Mouse (Mus musculus) cerebellum, postnatal 25 days (tissue): ENCODE data around the gene Galnt13.
"Not testable (repeated sequence)": the region's sequence is repeated elsewhere in the genome, so short reads cannot be mapped to it uniquely, and the experiment has no call there.

Experiments
- DNase-seq, 2 experiments: peaks; one replicate each; pipeline ENCODE4 v3.0.0; 2021; ENCODE audit warnings: mixed read lengths in 2 of 2

The Galnt13 gene

GRCm38 (mm10) chr2:54936369-54936768 lies 500.3 kb downstream of the Galnt13 start:
- no peak for DNase-seq

- no peak for DNase-seq
Measured at GRCm38 (mm10) chr2:54937306-54937705, 501.2 kb downstream of the Galnt13 start.

GRCm38 (mm10) chr2:54938075-54938474 lies 502.0 kb downstream of the Galnt13 start:
- DNase-seq, result peak in 1 of 2 experiments; percentile 14

DNA sequence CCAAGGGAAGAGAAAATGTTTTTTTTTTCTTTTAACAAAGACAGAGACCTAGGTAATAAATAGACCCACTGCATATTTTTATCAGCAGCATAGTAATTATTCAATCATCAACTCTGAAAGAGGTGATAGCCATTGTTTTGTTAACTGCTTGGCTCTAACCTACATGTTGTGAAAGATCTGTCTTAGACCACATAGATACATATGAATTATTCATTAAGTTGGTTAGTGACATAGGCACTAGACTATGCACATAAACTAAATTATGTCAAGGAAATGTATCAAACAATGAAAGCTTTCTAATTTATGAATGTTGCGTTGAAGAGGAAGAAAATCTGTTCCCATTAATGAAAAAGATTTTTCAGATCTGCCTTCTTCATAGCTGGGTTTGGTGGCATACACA lies 507.3 kb downstream of the Galnt13 start:
- no peak for DNase-seq

DNA sequence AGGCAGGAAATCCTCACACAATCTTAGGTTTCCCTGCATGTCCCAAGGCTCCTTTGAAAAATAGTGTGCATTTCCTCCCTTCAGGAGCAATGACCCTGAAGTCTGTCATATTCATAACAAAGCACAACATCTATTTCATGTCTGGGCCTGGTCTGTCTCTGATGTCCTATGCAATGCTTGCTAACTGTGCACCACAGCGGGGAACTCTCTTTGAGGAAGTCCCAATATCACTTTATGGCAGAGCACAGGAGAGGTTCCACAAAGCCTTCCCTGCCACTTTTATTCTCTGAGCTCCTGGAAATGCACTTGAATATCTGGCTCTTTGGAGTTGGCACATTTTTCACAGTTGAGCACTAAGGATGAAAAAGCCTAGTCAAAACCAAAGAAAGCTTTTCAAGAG lies 547.7 kb downstream of the Galnt13 start:
- no peak for DNase-seq

DNA sequence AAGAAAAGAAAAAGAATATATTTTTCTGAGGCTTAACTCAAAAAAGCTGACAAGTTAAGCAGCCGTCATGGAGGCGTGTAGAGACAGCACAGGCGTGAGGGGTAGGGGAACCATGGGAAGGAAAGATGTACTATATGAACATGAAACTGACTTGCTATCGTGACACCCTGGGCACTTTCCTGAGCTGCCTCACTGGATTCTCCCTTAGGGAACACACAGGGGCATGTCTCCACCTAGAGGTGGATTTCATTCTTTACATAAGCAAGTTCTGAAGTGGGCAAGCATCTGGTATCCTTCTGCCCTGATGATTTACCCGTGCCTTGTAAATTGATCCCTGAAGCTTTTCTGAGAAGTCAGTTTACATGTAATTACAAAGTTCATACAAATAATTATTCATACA lies 586.4 kb downstream of the Galnt13 start:
- not testable (repeated sequence) for DNase-seq

GRCm38 (mm10) chr2:55034610-55035009 lies 598.5 kb downstream of the Galnt13 start:
- DNase-seq, result no peak

- DNase-seq, result no peak
Measured at GRCm38 (mm10) chr2:55065469-55066315, 629.6 kb downstream of the Galnt13 start.

DNA sequence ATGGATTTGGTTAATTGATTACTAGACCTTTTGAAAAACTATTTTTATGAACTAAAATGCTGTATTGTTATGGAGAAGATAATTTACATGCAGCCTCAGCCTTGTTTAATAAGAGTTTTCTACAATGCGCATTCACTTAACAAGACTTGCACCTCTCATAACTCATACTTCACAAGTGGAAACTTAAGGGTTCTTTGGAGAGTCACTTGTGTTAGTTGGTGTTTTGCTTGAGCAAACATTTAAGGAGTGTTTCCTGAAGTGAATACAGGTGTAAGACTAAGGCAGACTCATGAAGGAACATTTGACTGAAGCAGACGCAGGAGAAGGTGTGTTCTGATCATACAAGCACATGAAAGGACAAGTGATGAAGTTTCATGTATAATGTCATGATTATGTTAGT lies 649.5 kb downstream of the Galnt13 start:
- no peak for DNase-seq

DNA sequence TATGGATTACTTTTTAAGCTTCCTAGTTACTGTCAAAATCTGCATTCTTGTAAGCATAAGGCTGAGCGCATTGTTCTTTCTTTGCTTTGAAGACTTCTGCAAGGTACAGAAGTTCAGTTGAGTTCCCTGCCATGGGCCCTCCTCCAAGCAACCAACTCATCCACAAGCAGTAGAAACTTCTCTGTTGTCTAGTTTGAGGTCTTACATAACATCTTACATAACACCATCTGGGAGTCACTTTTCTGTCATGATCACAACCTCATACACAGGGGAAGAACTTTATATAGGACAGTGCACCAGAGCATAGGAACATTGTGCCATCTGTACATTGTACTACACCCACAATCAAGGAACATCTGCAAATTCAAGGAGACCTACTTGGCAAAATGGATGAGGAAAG lies 651.9 kb downstream of the Galnt13 start:
- no peak for DNase-seq

DNA sequence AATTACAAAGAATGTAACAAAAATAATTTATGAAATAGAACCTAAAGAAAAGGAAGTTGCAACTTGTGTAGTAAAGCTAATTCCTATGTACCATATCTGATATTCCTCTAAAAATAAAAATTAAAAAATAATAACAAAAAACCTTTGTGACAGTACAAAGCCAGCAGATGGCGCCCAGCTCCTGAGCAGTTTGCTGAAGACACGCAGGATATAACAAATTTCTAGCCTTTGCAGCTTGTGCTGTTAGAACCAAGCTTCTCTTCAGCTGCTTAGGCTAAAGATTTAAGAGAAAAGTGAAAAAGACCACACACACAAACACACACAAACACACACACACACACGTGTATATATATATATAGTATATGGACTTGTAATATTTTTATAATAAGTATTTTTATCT lies 654.2 kb downstream of the Galnt13 start:
- DNase-seq, result peak; percentile 33 to 67

- DNase-seq, result no peak
Measured at GRCm38 (mm10) chr2:55091495-55091894, 655.4 kb downstream of the Galnt13 start.

- DNase-seq, result no peak
Measured at GRCm38 (mm10) chr2:55099100-55099499, 663.0 kb downstream of the Galnt13 start.

DNA sequence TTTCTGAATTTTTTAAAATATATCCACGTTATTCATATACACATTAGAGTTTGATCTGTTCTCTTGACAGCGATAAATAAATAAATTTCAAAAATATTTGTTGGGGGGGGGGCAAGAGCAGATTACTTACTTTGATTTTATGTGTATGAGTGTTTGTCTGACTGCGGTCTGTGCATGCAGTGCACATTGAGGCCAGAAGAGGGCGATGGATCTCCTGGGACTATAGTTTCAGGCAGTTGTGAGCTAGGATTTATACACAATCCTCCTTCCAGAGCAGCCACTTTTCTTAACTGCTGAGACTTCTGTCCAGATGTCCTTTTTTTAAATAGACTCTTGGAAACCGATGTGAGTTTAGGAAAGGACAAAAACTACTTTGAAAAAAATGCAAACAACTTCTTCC lies 665.2 kb downstream of the Galnt13 start:
- DNase-seq, result peak; percentile 6 to 38

- no peak for DNase-seq
Measured at GRCm38 (mm10) chr2:55103521-55103920, 667.4 kb downstream of the Galnt13 start.

DNA sequence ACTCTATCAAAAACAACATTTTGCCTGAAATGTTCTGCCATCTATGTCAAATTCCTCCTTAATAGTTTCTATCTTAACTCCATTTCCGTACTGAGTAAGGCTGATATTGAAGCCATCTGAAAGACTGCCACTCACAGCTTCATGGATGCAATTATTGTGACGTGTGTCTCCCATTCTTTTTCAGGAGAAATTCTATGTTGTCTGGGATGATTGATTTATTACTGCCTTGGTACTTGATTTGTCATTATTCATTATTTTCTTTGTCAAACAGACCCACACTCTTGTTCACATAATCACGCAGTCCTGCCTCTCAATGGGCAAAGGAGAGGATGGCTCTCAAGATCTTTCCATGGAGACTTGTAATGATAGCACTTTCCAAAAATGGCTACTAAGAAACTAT lies 671.7 kb downstream of the Galnt13 start:
- no peak for DNase-seq

DNA sequence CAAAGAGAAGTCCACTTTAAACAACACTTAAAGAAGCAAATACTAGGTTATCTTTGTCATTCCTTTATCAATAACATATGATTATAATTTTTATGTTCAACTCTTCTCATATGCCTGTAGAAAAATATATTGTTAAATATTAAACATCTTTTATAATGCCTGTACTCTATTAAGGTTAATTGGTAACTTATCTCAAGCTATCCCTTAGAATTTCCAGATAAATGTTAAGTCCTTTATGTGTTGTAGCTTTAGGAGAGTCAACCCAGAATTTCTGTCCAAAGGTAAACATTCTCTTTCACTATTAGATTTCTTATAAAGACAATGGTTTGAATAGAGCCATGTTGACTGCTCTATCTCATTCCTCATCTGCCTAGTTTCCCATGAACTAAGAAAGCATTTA lies 717.0 kb downstream of the Galnt13 start:
- no peak for DNase-seq

DNA sequence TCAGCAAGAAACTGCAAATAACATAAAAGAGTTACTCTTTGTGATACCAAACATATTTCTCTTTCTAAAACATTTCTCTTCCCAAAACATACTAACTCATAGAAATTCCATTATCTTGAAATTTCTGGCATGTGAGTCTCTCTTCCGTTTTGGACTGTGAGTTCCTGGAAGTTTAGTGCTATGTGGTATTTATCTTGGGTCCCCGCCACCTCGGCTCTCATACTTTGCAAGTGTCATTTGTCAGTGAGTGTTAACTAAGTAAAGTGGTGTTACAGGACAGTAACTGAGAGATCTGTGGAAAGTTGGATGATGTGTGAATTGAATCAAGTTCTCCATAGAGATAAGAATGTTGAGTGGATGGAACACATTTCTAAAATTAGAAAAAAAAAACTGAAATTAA lies 728.7 kb downstream of the Galnt13 start:
- DNase-seq, result no peak
